Mouse (Mus musculus) E14TG2a.4 (cell line): ENCODE data around the gene Mturn.

Source experiments
- H3K27me3 ChIP-seq: 2 replicates; pipeline ENCODE4 v1.6.1; 2014; ENCODE audit warnings: low read length, control low read depth; ENCODE audit not compliant: insufficient read depth
- H3K36me3 ChIP-seq: 2 replicates; pipeline ENCODE4 v1.6.1; 2014; ENCODE audit warnings: low read length, control low read depth; ENCODE audit not compliant: insufficient read depth
- H3K4me1 ChIP-seq: replicated peaks from 2 replicates; pipeline ENCODE4 v1.6.1; 2014; ENCODE audit warnings: low read depth, low read length, control low read depth
- H3K4me3 ChIP-seq: replicated peaks from 2 replicates; pipeline ENCODE4 v1.5.1; 2014; ENCODE audit warnings: mild to moderate bottlenecking, low read length
- H3K9me3 ChIP-seq: 2 replicates; pipeline ENCODE4 v1.6.1; 2014; ENCODE audit warnings: low read length, control low read depth
- CTCF ChIP-seq: conservative IDR thresholded peaks from 2 replicates; pipeline ENCODE4 v1.5.1; 2014; ENCODE audit warnings: low read length
- NANOG ChIP-seq: IDR thresholded peaks from 2 replicates; pipeline ENCODE4 v1.6.1; 2014; ENCODE audit warnings: borderline replicate concordance, low read length, mixed read lengths
- POU5F1 ChIP-seq: IDR thresholded peaks from 2 replicates; pipeline ENCODE4 v1.6.1; 2014; ENCODE audit warnings: low read length, borderline replicate concordance

Gene Mturn

GRCm38 (mm10) chr6:54703633-54704538, 22.5 kb downstream of the Mturn start:
- no peaks in the 10 kb centered on the region for H3K36me3 ChIP-seq
- H3K4me1 ChIP-seq, result peaks cover 99% of the 10 kb centered on the region
- H3K27me3 ChIP-seq, result peaks cover 33% of the 10 kb centered on the region
- TF ChIP-seq CTCF (no peak), NANOG (no peak)
- H3K4me3 ChIP-seq, result no peak overlapping the region
- H3K9me3 ChIP-seq, result no peaks in the 10 kb centered on the region

- H3K27me3 ChIP-seq, result peaks cover 29% of the 10 kb centered on the region
- H3K4me3 ChIP-seq, result no peak overlapping the region
- H3K9me3 ChIP-seq, result no peaks in the 10 kb centered on the region
- peaks cover 99% of the 10 kb centered on the region for H3K4me1 ChIP-seq
- H3K36me3 ChIP-seq, result no peaks in the 10 kb centered on the region
- no peak for TF ChIP-seq POU5F1
- no peak for TF ChIP-seq CTCF
- TF ChIP-seq NANOG, result no peak
Measured at GRCm38 (mm10) chr6:54704539-54704845, 23.1 kb downstream of the Mturn start.

GRCm38 (mm10) chr6:54704847-54705246, 23.4 kb downstream of the Mturn start:
- Histone ChIP-seq H3K4me1 (peaks cover 99% of the 10 kb centered on the region), H3K27me3 (peaks cover 27% of the 10 kb centered on the region), H3K9me3 (0 out of 2 replicates have a peak, but pooled peaks cover under 1% of the 10 kb centered on the region), H3K4me3 (no peak overlapping the region), H3K36me3 (no peaks in the 10 kb centered on the region)
- TF ChIP-seq NANOG (no peak), POU5F1 (no peak), CTCF (no peak)

- no peak for TF ChIP-seq POU5F1
- TF ChIP-seq CTCF, result peak; percentile 27
- TF ChIP-seq NANOG, result no peak
- Histone ChIP-seq H3K27me3 (peaks cover 22% of the 10 kb centered on the region), H3K36me3 (no peaks in the 10 kb centered on the region), H3K9me3 (peaks cover 7% of the 10 kb centered on the region), H3K4me1 (peaks cover 95% of the 10 kb centered on the region), H3K4me3 (no peak overlapping the region)
Measured at GRCm38 (mm10) chr6:54705387-54705909, 24.0 kb downstream of the Mturn start.

- Histone ChIP-seq H3K4me3 (no peak overlapping the region), H3K9me3 (peaks cover 9% of the 10 kb centered on the region), H3K36me3 (no peaks in the 10 kb centered on the region), H3K27me3 (peaks cover 17% of the 10 kb centered on the region), H3K4me1 (peaks cover 88% of the 10 kb centered on the region)
- TF ChIP-seq NANOG (no peak), CTCF (no peak), POU5F1 (no peak)
Measured at GRCm38 (mm10) chr6:54706099-54706498, 24.7 kb downstream of the Mturn start.

- Histone ChIP-seq H3K4me1 (peaks cover 82% of the 10 kb centered on the region), H3K4me3 (0 out of 2 replicates have a peak overlapping the region, but pooled peaks have one; percentile 8), H3K27me3 (peaks cover 14% of the 10 kb centered on the region), H3K9me3 (peaks cover 9% of the 10 kb centered on the region), H3K36me3 (no peaks in the 10 kb centered on the region)
- TF ChIP-seq POU5F1, result no peak
- no peak for TF ChIP-seq CTCF
- TF ChIP-seq NANOG, result no peak
Measured at GRCm38 (mm10) chr6:54706611-54707172, 25.3 kb downstream of the Mturn start.

- Histone ChIP-seq H3K4me1 (peaks cover 63% of the 10 kb centered on the region), H3K9me3 (peaks cover 9% of the 10 kb centered on the region), H3K27me3 (peaks cover 8% of the 10 kb centered on the region; the same call in 1 of the 2 replicates), H3K4me3 (no peak overlapping the region), H3K36me3 (no peaks in the 10 kb centered on the region)
- TF ChIP-seq POU5F1, result no peak
- no peak for TF ChIP-seq NANOG
- TF ChIP-seq CTCF, result no peak
Measured at GRCm38 (mm10) chr6:54708646-54709045, 27.2 kb downstream of the Mturn start.

GRCm38 (mm10) chr6:54715697-54716096, 34.3 kb downstream of the Mturn start:
- Histone ChIP-seq H3K9me3 (no peaks in the 10 kb centered on the region; the same call in 1 of the 2 replicates), H3K27me3 (peaks cover 24% of the 10 kb centered on the region), H3K4me3 (no peak overlapping the region), H3K4me1 (peaks cover 15% of the 10 kb centered on the region), H3K36me3 (no peaks in the 10 kb centered on the region)
- no peak for TF ChIP-seq POU5F1
- TF ChIP-seq CTCF, result no peak
- TF ChIP-seq NANOG, result no peak
